Mouse (Mus musculus): Measurements from ENCODE around the gene Bak1. TPM values are rescaled to one million over a fixed set of nuclear protein-coding genes. Genes with fewer than 3 reads are reported as not detected.

Bak1 gene
- polyA plus RNA-seq, 1 experiment from 2014 or later, result 9.5 TPM

- no peak overlapping the region for H3K27ac ChIP-seq (ENCODE audit: low read depth, low read length)
- no peak overlapping the region for H3K4me2 ChIP-seq (replicated peaks; ENCODE audit: low read depth, low read length)
- H3K4me3 ChIP-seq (ENCODE audit: low read depth, low read length), result no peak overlapping the region
- no peak overlapping the region for H3K9ac ChIP-seq (ENCODE audit: low read depth, low read length)
- 68% methylated on average over 6 of the region's 6 CpGs for WGBS
- DNase-seq (ENCODE audit: low spot score), result no peak
- H3K27me3 ChIP-seq (ENCODE audit: control insufficient read depth, insufficient read depth, low read length), result no peaks in the 10 kb centered on the region
- H3K4me1 ChIP-seq (replicated peaks; ENCODE audit: control insufficient read depth, insufficient read depth, low read length), result peaks cover 8% of the 10 kb centered on the region
- no peaks in the 10 kb centered on the region for H3K36me3 ChIP-seq (ENCODE audit: control insufficient read depth, insufficient read depth, low read length)
- no peaks in the 10 kb centered on the region for H3K9me3 ChIP-seq (ENCODE audit: control insufficient read depth, low read length)
- ATAC-seq (ENCODE audit: low FRiP score), result no peak
Observed at GRCm38 (mm10) chr17:27042840-27043239, 14.0 kb upstream of the Bak1 start.

- H3K9me3 ChIP-seq (ENCODE audit: control insufficient read depth, low read length), result no peaks in the 10 kb centered on the region
- peaks cover 8% of the 10 kb centered on the region for H3K4me1 ChIP-seq (replicated peaks; ENCODE audit: control insufficient read depth, insufficient read depth, low read length)
- no peak overlapping the region for H3K27ac ChIP-seq (ENCODE audit: low read depth, low read length)
- DNase-seq (ENCODE audit: low spot score) (no peak), ATAC-seq (ENCODE audit: low FRiP score) (no peak)
- WGBS, result 97% methylated on average over 2 of the region's 2 CpGs
- no peak overlapping the region for H3K9ac ChIP-seq (ENCODE audit: low read depth, low read length)
- no peaks in the 10 kb centered on the region for H3K36me3 ChIP-seq (ENCODE audit: control insufficient read depth, insufficient read depth, low read length)
- H3K4me2 ChIP-seq (replicated peaks; ENCODE audit: low read depth, low read length), result no peak overlapping the region
- H3K27me3 ChIP-seq (ENCODE audit: control insufficient read depth, insufficient read depth, low read length), result no peaks in the 10 kb centered on the region
- H3K4me3 ChIP-seq (ENCODE audit: low read depth, low read length), result no peak overlapping the region
Observed at GRCm38 (mm10) chr17:27041787-27042055, 12.9 kb upstream of the Bak1 start.

DNA sequence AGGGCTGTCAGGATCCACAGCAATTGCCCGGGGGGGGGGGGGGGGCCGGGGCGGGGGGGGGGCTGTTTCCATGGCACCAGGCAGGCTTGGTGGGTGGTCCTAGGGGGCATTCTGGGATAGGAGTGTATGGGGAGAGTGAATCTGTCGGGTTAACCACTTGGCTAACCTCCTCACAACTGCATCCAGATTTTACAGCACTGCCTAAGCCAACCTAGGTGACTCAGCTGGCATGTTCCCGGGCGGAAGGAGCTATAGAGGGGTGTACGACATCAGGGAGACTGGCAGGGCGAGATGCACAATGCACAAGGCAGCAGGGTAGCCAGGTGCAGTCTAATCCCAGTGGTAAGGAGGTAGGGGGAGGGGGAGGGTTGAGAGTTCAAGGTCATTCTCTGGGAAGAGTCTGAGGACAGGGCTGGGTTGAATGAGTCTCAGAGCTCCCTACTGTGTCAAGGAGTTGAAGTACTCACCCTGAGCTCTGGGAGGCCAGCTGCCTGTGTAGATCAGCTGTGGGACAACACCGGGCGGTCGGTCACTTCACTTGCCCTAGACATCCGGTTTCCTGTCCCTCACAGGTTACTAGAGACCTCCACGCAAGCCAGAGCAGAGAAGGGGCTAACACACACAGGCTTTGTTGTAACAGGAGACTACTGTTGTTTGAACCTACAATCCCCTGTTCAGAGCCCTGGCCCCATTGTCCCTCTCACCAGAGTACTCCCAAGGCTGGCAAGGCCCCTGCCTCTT lies 12.4 kb upstream of the Bak1 start:
- H3K36me3 ChIP-seq (ENCODE audit: control insufficient read depth, insufficient read depth, low read length), result no peaks in the 10 kb centered on the region
- no peak overlapping the region for H3K4me2 ChIP-seq (replicated peaks; ENCODE audit: low read depth, low read length)
- no peak for ATAC-seq (ENCODE audit: low FRiP score)
- H3K9me3 ChIP-seq (ENCODE audit: control insufficient read depth, low read length), result no peaks in the 10 kb centered on the region
- H3K4me1 ChIP-seq (replicated peaks; ENCODE audit: control insufficient read depth, insufficient read depth, low read length), result peaks cover 8% of the 10 kb centered on the region
- no peak overlapping the region for H3K9ac ChIP-seq (ENCODE audit: low read depth, low read length)
- no peak for DNase-seq (ENCODE audit: low spot score)
- no peak overlapping the region; the same call in 1 of the 2 replicates for H3K27ac ChIP-seq (ENCODE audit: low read depth, low read length)
- no peaks in the 10 kb centered on the region for H3K27me3 ChIP-seq (ENCODE audit: control insufficient read depth, insufficient read depth, low read length)
- no peak overlapping the region for H3K4me3 ChIP-seq (ENCODE audit: low read depth, low read length)
- 43% methylated on average over 13 of the region's 13 CpGs for WGBS

GRCm38 (mm10) chr17:27040304-27041045 lies 11.7 kb upstream of the Bak1 start:
- Histone ChIP-seq H3K4me1 (replicated peaks; ENCODE audit: control insufficient read depth, insufficient read depth, low read length) (peaks cover 8% of the 10 kb centered on the region), H3K9me3 (ENCODE audit: control insufficient read depth, low read length) (no peaks in the 10 kb centered on the region), H3K4me2 (replicated peaks; ENCODE audit: low read depth, low read length) (peak overlapping the region; percentile 21; the same call in 1 of the 2 replicates), H3K4me3 (ENCODE audit: low read depth, low read length) (no peak overlapping the region), H3K27me3 (ENCODE audit: control insufficient read depth, insufficient read depth, low read length) (no peaks in the 10 kb centered on the region), H3K9ac (ENCODE audit: low read depth, low read length) (peak overlapping the region; percentile 5; the same call in 1 of the 2 replicates), H3K36me3 (ENCODE audit: control insufficient read depth, insufficient read depth, low read length) (no peaks in the 10 kb centered on the region), H3K27ac (ENCODE audit: low read depth, low read length) (peak overlapping the region; percentile 47; the same call in 1 of the 2 replicates)
- DNase-seq (ENCODE audit: low spot score) (peak; percentile 66), ATAC-seq (ENCODE audit: low FRiP score) (0 out of 2 replicates have a peak, but pooled peaks have one; percentile 27)
- WGBS, result 13% methylated on average over 18 of the region's 20 CpGs

DNA sequence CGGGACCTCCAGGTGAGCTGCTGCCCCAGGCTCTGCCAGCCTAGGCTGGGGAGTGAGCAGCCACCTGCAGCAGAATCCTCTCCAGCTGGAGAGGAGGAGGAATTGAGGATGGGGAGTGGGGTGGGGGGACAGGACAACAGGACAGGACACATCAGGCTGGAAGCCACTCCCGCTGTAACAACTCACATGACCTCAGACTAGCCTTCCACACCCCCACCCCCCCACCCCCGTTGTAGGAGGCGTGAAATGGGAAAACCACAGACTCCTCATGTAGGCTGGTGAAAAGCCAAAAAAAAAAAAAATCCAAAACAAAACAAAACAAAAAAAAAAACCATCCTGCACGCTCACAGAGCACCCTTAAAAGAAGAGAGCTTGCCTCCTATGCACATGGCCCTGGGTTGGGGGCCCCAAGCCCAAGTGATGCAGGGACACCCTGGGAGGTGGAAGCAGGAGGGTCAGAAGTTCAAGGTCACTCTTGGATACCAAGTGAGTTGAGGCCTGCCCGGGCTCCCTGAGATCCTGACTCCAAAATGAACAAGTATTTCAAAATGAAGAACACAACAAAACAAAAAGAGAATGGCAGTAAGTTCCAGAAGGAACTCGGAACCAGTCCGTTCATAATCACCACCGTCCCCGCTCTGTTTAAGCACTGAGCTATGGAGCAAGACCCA lies 10.8 kb upstream of the Bak1 start:
- no peaks in the 10 kb centered on the region for H3K36me3 ChIP-seq (ENCODE audit: control insufficient read depth, insufficient read depth, low read length)
- H3K27ac ChIP-seq (ENCODE audit: low read depth, low read length), result no peak overlapping the region
- 61% methylated on average over 10 of the region's 10 CpGs for WGBS
- H3K4me3 ChIP-seq (ENCODE audit: low read depth, low read length), result no peak overlapping the region
- peaks cover 8% of the 10 kb centered on the region for H3K4me1 ChIP-seq (replicated peaks; ENCODE audit: control insufficient read depth, insufficient read depth, low read length)
- H3K9ac ChIP-seq (ENCODE audit: low read depth, low read length), result no peak overlapping the region
- H3K27me3 ChIP-seq (ENCODE audit: control insufficient read depth, insufficient read depth, low read length), result no peaks in the 10 kb centered on the region
- H3K9me3 ChIP-seq (ENCODE audit: control insufficient read depth, low read length), result no peaks in the 10 kb centered on the region
- no peak for DNase-seq (ENCODE audit: low spot score)
- H3K4me2 ChIP-seq (replicated peaks; ENCODE audit: low read depth, low read length), result no peak overlapping the region; the same call in 1 of the 2 replicates
- ATAC-seq (ENCODE audit: low FRiP score), result no peak

GRCm38 (mm10) chr17:27038335-27039050 lies 9.7 kb upstream of the Bak1 start:
- Histone ChIP-seq H3K36me3 (ENCODE audit: control insufficient read depth, insufficient read depth, low read length) (no peaks in the 10 kb centered on the region), H3K9me3 (ENCODE audit: control insufficient read depth, low read length) (no peaks in the 10 kb centered on the region), H3K4me3 (ENCODE audit: low read depth, low read length) (no peak overlapping the region), H3K4me1 (replicated peaks; ENCODE audit: control insufficient read depth, insufficient read depth, low read length) (peaks cover 8% of the 10 kb centered on the region), H3K27ac (ENCODE audit: low read depth, low read length) (no peak overlapping the region), H3K27me3 (ENCODE audit: control insufficient read depth, insufficient read depth, low read length) (no peaks in the 10 kb centered on the region), H3K4me2 (replicated peaks; ENCODE audit: low read depth, low read length) (no peak overlapping the region), H3K9ac (ENCODE audit: low read depth, low read length) (no peak overlapping the region)
- 39% methylated on average over 18 of the region's 18 CpGs for WGBS
- DNase-seq (ENCODE audit: low spot score), result no peak
- ATAC-seq (ENCODE audit: low FRiP score), result no peak

GRCm38 (mm10) chr17:27036465-27036864 lies 7.7 kb upstream of the Bak1 start:
- no peak overlapping the region for H3K9ac ChIP-seq (ENCODE audit: low read depth, low read length)
- no peaks in the 10 kb centered on the region for H3K9me3 ChIP-seq (ENCODE audit: control insufficient read depth, low read length)
- no peaks in the 10 kb centered on the region for H3K36me3 ChIP-seq (ENCODE audit: control insufficient read depth, insufficient read depth, low read length)
- no peaks in the 10 kb centered on the region for H3K27me3 ChIP-seq (ENCODE audit: control insufficient read depth, insufficient read depth, low read length)
- peaks cover 8% of the 10 kb centered on the region for H3K4me1 ChIP-seq (replicated peaks; ENCODE audit: control insufficient read depth, insufficient read depth, low read length)
- H3K4me3 ChIP-seq (ENCODE audit: low read depth, low read length), result no peak overlapping the region
- WGBS, result 69% methylated on average over 7 of the region's 7 CpGs
- no peak for ATAC-seq (ENCODE audit: low FRiP score)
- no peak overlapping the region for H3K27ac ChIP-seq (ENCODE audit: low read depth, low read length)
- no peak overlapping the region for H3K4me2 ChIP-seq (replicated peaks; ENCODE audit: low read depth, low read length)
- no peak for DNase-seq (ENCODE audit: low spot score)

DNA sequence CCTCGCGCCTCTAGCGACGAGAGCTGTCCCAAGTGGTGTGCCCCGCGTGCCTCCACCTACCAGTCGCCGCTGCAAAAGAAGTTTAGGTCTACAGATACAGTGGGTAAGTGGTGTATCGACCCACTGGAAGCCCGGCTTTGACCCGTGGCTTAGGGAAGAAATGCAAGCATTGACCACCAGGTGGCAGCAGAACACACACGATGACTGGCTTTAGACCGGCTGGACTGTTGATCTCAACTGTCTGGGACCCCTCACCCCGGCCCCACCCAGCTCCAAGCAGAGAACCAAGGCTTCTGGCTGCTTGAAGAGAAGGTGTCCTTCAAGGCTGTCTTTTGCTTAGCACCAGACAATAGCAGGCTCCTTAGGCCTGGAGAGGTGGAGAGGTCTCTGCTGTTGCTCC lies 4.1 kb upstream of the Bak1 start:
- 3% methylated on average over 14 of the region's 14 CpGs for WGBS
- Histone ChIP-seq H3K9ac (ENCODE audit: low read depth, low read length) (no peak overlapping the region), H3K27me3 (ENCODE audit: control insufficient read depth, insufficient read depth, low read length) (no peaks in the 10 kb centered on the region), H3K4me1 (replicated peaks; ENCODE audit: control insufficient read depth, insufficient read depth, low read length) (no peaks in the 10 kb centered on the region), H3K4me3 (ENCODE audit: low read depth, low read length) (no peak overlapping the region), H3K4me2 (replicated peaks; ENCODE audit: low read depth, low read length) (no peak overlapping the region), H3K27ac (ENCODE audit: low read depth, low read length) (no peak overlapping the region), H3K36me3 (ENCODE audit: control insufficient read depth, insufficient read depth, low read length) (no peaks in the 10 kb centered on the region), H3K9me3 (ENCODE audit: control insufficient read depth, low read length) (no peaks in the 10 kb centered on the region)
- ATAC-seq (ENCODE audit: low FRiP score) (peak; percentile 50; the same call in 1 of the 2 replicates), DNase-seq (ENCODE audit: low spot score) (peak; percentile 96)
